Mouse (Mus musculus) midbrain, embryonic 15.5 days (tissue): Measurements from ENCODE around the gene Ptpn7. TPM values are rescaled to one million over a fixed set of nuclear protein-coding genes. Genes with fewer than 3 reads are reported as not detected.
"Not testable (repeated sequence)": the region's sequence is repeated elsewhere in the genome, so short reads cannot be mapped to it uniquely, and the experiment has no call there.

Experiments used
- ATAC-seq: fragments of 200-750 bp; cut with Nextera tagmentation; replicated peaks from 2 replicates; pipeline ENCODE4 v1.8.0; 2017; ENCODE audit warnings: moderate TSS enrichment
- H3K27ac ChIP-seq: fragments of 300-500 bp; sonication (generic); 2 replicates; pipeline ENCODE4 v1.5.1; 2015; ENCODE audit warnings: mild to moderate bottlenecking, inconsistent platforms
- H3K27me3 ChIP-seq: fragments of 300-500 bp; sonication (generic); replicated peaks from 2 replicates; pipeline ENCODE4 v1.6.1; 2015; ENCODE audit warnings: inconsistent platforms
- H3K36me3 ChIP-seq: fragments of 300-500 bp; sonication (generic); replicated peaks from 2 replicates; pipeline ENCODE4 v1.6.1; 2015; ENCODE audit warnings: inconsistent platforms
- H3K4me1 ChIP-seq: fragments of 300-500 bp; sonication (generic); 2 replicates; pipeline ENCODE4 v1.6.1; 2015; ENCODE audit warnings: inconsistent platforms
- H3K4me2 ChIP-seq: fragments of 300-500 bp; sonication (generic); 2 replicates; pipeline ENCODE4 v1.6.1; 2015; ENCODE audit warnings: inconsistent platforms, mild to moderate bottlenecking, moderate library complexity
- H3K4me3 ChIP-seq: fragments of 300-500 bp; sonication (generic); 2 replicates; pipeline ENCODE4 v1.5.1; 2015; ENCODE audit warnings: mild to moderate bottlenecking, inconsistent platforms
- H3K9ac ChIP-seq: fragments of 300-500 bp; sonication (generic); 2 replicates; pipeline ENCODE4 v1.6.1; 2015; ENCODE audit warnings: mild to moderate bottlenecking, inconsistent platforms
- H3K9me3 ChIP-seq: fragments of 300-500 bp; sonication (generic); 2 replicates; pipeline ENCODE4 v1.6.1; 2016; ENCODE audit warnings: inconsistent platforms
- WGBS: fragments of 180-500 bp; shearing (Covaris S2); methylation state at CpG from one replicate; pipeline ENCODE4 v1.1.7; 2015; ENCODE audit warnings: mixed read lengths; 5-methylcytosine and 5-hydroxymethylcytosine counted together
- polyA plus RNA-seq: library from polyadenylated mRNA; unstranded; fragments of >200 nt; fragmentation: Nextera tagmentation; extraction: Ambion mirVana; gene quantifications from 2 replicates; pipeline ENCODE4 v1.2.1, GENCODE M21; 2015

Gene Ptpn7
- polyA plus RNA-seq, 1 experiment from 2014 or later: 0.34 TPM

DNA sequence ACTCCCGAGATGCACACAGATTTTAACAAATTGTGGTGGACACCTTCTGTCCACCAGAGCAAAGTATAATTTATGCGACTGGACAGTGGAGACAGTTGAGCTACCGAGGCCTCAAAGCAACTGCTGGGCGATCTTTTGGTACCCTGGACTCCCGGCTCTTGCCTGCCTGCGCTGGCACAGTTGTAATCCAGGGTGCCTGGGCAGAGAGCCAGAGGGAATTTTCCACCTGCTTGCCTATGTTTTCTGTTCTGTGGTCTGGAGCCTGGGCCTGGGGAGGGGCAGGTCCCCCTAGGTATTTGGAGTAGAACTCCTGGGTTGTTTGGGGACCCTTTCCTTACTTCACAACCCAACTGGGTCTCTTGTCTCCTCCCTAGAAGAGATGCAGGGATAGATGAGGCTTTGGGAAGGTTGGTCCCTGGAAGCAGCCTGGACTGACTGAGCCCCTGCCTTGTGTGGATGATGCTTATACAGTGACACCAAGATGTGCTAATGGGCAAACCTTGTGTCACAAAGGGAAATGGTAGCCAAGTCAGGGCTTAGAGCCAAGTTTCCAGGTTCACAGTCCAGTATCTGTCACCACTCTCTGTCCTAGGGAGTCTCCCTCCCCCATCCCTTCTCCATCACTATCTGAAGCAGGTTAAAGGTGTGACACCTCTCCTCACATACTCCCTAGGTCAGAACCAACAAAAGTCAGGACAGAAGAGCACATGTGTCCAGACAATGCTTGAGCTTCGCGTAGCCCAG, 49.6 kb downstream of the Ptpn7 start:
- Histone ChIP-seq H3K4me3 (no peak overlapping the region), H3K4me2 (no peak overlapping the region), H3K4me1 (peaks cover 8% of the 10 kb centered on the region; the same call in 1 of the 2 replicates), H3K27ac (no peak overlapping the region), H3K27me3 (no peaks in the 10 kb centered on the region), H3K36me3 (no peaks in the 10 kb centered on the region), H3K9ac (no peak overlapping the region), H3K9me3 (no peaks in the 10 kb centered on the region)
- no peak for ATAC-seq
- 77% methylated on average over 8 of the region's 8 CpGs for WGBS

DNA sequence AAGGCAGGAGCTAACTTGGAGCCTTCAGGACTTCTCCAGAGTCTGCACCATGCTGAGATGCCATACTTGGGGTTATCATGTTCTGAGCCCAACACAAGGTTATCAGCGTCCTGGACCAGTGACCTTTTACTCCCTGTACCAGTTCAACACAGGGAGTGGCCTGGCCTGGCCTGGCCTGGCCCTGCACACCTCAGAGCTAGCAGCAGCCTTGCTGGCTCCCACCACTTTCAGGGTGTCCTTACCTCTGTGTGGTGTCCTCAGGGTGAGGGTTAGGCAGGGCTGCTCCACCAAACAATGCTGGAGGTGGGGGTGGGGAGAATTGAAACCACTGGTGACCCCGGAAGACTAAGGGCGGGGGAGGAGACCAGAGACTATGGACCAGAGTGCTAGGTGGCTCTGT, 50.5 kb downstream of the Ptpn7 start:
- no peaks in the 10 kb centered on the region for H3K9me3 ChIP-seq
- no peak overlapping the region for H3K4me2 ChIP-seq
- H3K4me3 ChIP-seq: no peak overlapping the region
- no peaks in the 10 kb centered on the region for H3K27me3 ChIP-seq
- H3K36me3 ChIP-seq: no peaks in the 10 kb centered on the region
- ATAC-seq: no peak
- peaks cover 8% of the 10 kb centered on the region; the same call in 1 of the 2 replicates for H3K4me1 ChIP-seq
- WGBS: 64% methylated on average over 3 of the region's 3 CpGs
- H3K9ac ChIP-seq: no peak overlapping the region
- no peak overlapping the region for H3K27ac ChIP-seq

DNA sequence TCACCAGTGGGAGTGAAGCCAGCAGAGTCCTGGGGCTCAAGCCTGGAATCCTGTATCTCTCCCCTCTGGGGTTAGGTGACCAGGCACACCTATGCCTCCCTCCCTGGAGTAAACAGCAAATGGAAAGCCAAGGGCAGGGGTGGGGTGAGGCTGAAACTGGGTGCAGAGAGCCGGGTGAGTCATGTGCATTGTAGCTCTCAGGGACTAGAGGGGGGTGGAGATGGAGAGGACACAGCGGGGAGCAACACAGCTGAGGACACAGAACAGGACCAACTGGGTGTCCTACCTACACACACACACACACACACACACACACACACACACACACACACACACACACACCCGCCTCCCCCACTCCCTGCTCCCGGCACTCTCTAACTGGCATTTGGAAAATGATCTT, 50.9 kb downstream of the Ptpn7 start:
- Histone ChIP-seq H3K9ac (no peak overlapping the region), H3K4me2 (no peak overlapping the region), H3K36me3 (no peaks in the 10 kb centered on the region), H3K9me3 (no peaks in the 10 kb centered on the region), H3K4me3 (no peak overlapping the region), H3K4me1 (peaks cover 8% of the 10 kb centered on the region; the same call in 1 of the 2 replicates), H3K27me3 (no peaks in the 10 kb centered on the region), H3K27ac (no peak overlapping the region)
- no peak for ATAC-seq
- WGBS: 74% methylated on average over 3 of the region's 4 CpGs

DNA sequence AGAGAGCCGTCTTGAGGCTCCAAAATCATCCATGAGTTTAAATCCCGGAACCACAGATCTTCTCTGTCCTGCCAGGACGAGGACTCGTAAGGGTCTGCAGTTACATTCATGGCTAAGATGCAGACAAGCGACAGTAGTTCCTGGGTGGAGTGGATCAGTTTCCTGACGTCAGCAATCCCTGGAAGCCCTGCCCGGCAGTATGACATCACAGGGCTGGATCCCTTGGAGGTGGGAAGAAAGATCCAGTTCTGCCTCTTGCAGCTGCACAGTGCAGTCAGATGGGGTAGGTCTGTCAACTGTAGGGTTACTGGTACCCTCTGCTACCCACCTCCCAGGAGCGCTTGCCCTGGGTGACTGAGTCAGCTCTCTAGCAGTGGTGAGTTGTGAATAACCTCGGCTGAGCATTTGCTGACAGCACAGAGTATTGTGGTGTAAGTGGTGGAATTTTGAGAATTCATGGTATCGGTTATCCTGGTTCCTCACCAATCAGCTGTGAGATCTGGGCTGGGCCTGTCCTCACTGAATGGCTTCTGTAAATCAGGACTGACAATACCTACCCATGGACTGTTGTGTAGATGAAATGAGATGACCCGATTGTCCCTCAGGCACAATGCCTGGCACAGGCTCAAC, 51.6 kb downstream of the Ptpn7 start:
- Histone ChIP-seq H3K27ac (no peak overlapping the region), H3K36me3 (no peaks in the 10 kb centered on the region), H3K4me1 (peaks cover 8% of the 10 kb centered on the region; the same call in 1 of the 2 replicates), H3K9ac (no peak overlapping the region), H3K9me3 (no peaks in the 10 kb centered on the region), H3K27me3 (no peaks in the 10 kb centered on the region), H3K4me3 (no peak overlapping the region), H3K4me2 (no peak overlapping the region)
- no peak for ATAC-seq
- 72% methylated on average over 11 of the region's 11 CpGs for WGBS

DNA sequence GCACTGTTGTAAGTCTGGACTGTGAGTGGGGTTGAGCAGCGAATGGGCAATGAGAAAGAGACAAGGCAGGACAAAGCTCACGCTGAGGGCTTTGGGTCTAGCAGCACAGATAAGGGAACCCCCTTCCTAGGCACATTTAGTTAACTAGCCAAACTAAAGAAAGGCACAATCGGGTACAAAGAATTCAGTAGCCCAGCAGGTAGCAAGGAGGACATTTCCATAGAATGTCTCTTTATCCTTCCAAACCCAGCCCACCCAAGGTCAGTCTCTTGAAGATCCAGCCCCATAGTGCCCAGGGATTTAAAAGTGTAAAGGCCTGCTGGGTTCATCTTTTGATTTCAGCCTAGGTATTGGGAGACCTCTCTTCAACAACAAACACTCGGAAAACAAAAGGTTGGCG, 53.4 kb downstream of the Ptpn7 start:
- H3K27me3 ChIP-seq: no peaks in the 10 kb centered on the region
- WGBS: 20% methylated on average over 5 of the region's 5 CpGs
- peaks cover 8% of the 10 kb centered on the region; the same call in 1 of the 2 replicates for H3K4me1 ChIP-seq
- H3K4me3 ChIP-seq: no peak overlapping the region
- H3K27ac ChIP-seq: no peak overlapping the region
- H3K9me3 ChIP-seq: no peaks in the 10 kb centered on the region
- ATAC-seq: no peak
- no peaks in the 10 kb centered on the region for H3K36me3 ChIP-seq
- no peak overlapping the region for H3K9ac ChIP-seq
- no peak overlapping the region for H3K4me2 ChIP-seq

DNA sequence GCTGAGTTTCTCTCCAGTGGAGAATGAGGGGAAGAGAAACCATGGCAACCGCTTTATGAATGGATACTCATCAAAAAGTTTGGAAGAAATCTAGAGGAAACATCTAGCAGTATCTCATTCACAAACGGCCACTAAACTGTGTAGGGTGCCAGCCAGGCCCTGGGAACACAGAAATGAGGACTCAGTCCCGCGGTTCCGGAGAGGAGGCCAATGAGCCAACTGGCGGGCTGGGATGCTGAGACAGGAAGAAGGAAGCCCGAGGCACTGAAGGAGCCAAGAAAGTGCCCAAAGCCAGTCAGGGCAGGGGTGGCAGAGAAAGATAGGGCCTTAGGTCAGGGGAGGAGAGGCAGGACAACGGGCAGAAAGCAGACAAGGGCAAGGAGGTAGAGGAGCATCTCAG, 53.9 kb downstream of the Ptpn7 start:
- WGBS: 29% methylated on average over 8 of the region's 8 CpGs
- Histone ChIP-seq H3K9ac (no peak overlapping the region), H3K9me3 (no peaks in the 10 kb centered on the region), H3K36me3 (no peaks in the 10 kb centered on the region), H3K4me3 (no peak overlapping the region), H3K27me3 (no peaks in the 10 kb centered on the region), H3K4me1 (peaks cover 8% of the 10 kb centered on the region; the same call in 1 of the 2 replicates), H3K27ac (no peak overlapping the region), H3K4me2 (no peak overlapping the region)
- ATAC-seq: no peak

DNA sequence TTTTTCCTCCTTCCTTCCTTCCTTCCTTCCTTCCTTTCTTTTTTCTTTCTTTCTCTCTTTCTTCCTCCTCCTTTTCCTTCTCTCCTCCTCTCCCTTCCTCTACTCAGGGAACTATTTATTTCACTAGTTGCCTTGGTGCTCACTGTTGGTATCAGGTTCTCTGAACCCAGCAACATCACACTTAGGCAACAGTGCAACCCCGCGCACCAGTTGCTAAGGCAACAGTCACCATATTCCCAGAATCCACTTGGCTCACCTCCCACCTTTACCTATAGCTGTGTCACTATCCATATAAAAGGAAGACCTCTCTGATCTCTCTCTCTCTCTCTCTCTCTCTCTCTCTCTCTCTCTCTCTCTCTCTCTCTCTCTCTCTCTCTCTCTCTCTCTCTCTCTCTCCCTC, 54.5 kb downstream of the Ptpn7 start:
- H3K27ac ChIP-seq, H3K27me3 ChIP-seq, H3K9ac ChIP-seq, H3K9me3 ChIP-seq, H3K4me1 ChIP-seq, H3K4me3 ChIP-seq, H3K36me3 ChIP-seq, H3K4me2 ChIP-seq, ATAC-seq: not testable (repeated sequence)
- WGBS: 34% methylated on average over 2 of the region's 2 CpGs

DNA sequence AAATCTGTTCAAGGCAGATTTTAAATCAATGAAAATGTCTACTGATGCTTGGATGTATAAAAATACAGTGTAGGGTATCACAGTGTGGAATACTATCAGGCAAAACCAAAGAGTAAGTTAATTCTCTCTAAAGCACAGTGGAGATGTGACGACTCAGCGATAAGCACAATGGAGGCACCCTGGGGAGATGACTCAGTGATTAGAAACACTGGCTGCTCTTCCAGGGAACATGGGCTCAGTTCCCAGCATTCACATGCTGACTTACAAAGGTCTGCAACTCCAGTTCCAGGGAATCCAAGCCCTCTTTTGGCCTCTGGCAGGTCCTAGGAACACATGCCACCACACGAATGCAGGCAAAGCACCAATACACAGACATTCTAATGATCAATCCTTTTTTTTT, 55.7 kb downstream of the Ptpn7 start:
- Histone ChIP-seq H3K9ac (no peak overlapping the region), H3K36me3 (no peaks in the 10 kb centered on the region), H3K4me2 (no peak overlapping the region), H3K9me3 (no peaks in the 10 kb centered on the region), H3K4me1 (peaks cover 3% of the 10 kb centered on the region; the same call in 1 of the 2 replicates), H3K27me3 (no peaks in the 10 kb centered on the region), H3K4me3 (no peak overlapping the region), H3K27ac (no peak overlapping the region)
- no peak for ATAC-seq
- 11% methylated on average over 3 of the region's 3 CpGs for WGBS

DNA sequence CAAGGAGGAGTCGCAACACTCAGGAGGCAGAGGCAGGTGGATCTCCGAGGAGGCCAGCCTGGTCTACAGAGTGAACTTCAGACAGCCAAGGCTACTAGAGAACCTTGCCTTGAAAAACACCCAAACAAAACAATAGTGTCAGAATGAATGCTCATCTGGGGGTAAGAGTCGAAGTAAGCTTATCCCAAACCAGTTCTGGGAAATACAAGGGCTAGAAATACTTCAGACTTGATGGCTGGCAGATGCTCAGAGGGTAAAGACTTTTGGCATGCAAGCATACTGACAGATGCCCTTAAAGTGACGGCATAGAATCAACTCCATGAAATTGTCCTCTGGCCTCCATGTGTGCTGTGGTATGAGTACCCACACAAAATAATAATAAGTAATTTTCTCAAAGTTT, 56.7 kb downstream of the Ptpn7 start:
- 92% methylated on average over 4 of the region's 4 CpGs for WGBS
- Histone ChIP-seq H3K9ac (no peak overlapping the region), H3K4me2 (no peak overlapping the region), H3K9me3 (no peaks in the 10 kb centered on the region), H3K36me3 (no peaks in the 10 kb centered on the region), H3K27me3 (no peaks in the 10 kb centered on the region), H3K4me1 (peaks cover 3% of the 10 kb centered on the region; the same call in 1 of the 2 replicates), H3K4me3 (no peak overlapping the region), H3K27ac (no peak overlapping the region)
- no peak for ATAC-seq

DNA sequence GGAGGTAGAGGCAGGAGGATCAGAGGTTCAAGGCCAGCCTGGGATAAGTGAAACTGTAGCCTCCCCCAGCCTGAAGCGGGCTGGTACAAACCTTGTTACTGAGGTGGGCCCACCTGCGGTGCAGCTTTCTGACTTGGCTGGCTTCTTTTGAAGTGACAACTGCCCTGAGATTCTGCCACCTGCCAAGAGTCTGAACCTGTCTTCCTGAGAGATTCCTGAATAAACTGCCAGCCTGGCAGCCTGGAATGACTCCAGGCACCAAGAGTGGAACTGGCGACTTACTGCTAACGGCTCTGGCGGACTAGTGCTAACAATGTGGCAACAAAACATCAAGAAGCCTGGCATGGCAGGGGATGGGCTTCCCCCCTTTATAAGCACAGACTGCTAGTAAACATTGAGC, 61.8 kb downstream of the Ptpn7 start:
- H3K27me3 ChIP-seq, H3K4me2 ChIP-seq, H3K9ac ChIP-seq, ATAC-seq, H3K9me3 ChIP-seq, H3K27ac ChIP-seq, H3K4me3 ChIP-seq, H3K36me3 ChIP-seq, H3K4me1 ChIP-seq: not testable (repeated sequence)
- WGBS: 69% methylated on average over 5 of the region's 5 CpGs

Other genes starting within 250 kb of the Ptpn7 start
- gene Ppp1r12b, start 176.8 kb upstream of the Ptpn7 start, polyA plus RNA-seq: 14.1 and 15.7 TPM in 2 replicates
- gene Ube2t, start 170.1 kb upstream of the Ptpn7 start, polyA plus RNA-seq: 10.4 and 11.9 TPM in 2 replicates
- gene Lgr6, start 27.4 kb upstream of the Ptpn7 start, polyA plus RNA-seq: 0.77 and 1.0 TPM in 2 replicates
- gene Arl8a, start 14.1 kb downstream of the Ptpn7 start, polyA plus RNA-seq: 401 and 406 TPM in 2 replicates
- gene Gpr37l1, start 35.0 kb downstream of the Ptpn7 start, polyA plus RNA-seq: 0.87 and 1.2 TPM in 2 replicates
- gene Elf3, start 125.9 kb downstream of the Ptpn7 start, polyA plus RNA-seq: 0.15 and 0.19 TPM in 2 replicates
- 103 and 107 TPM in 2 replicates for gene Rnpep, start 151.4 kb downstream of the Ptpn7 start, polyA plus RNA-seq
- gene Timm17a, start 181.1 kb downstream of the Ptpn7 start, polyA plus RNA-seq: 135 and 138 TPM in 2 replicates
- 0.34 and 0.41 TPM in 2 replicates for gene Lmod1, start 192.1 kb downstream of the Ptpn7 start, polyA plus RNA-seq
- 108 and 112 TPM in 2 replicates for gene Shisa4, start 242.5 kb downstream of the Ptpn7 start, polyA plus RNA-seq